Mouse (Mus musculus): ENCODE results near the gene Scn1a.

Scn1a gene

GRCm38 (mm10) chr2:66244013-66244412 is 196.6 kb downstream of the Scn1a start:
- no peak for DNase-seq (ENCODE audit: low read depth, low spot score)

- no peak for DNase-seq (ENCODE audit: low read depth, low spot score)
Measured at GRCm38 (mm10) chr2:66240334-66240733, 200.3 kb downstream of the Scn1a start.

- no peak for DNase-seq (ENCODE audit: low read depth, low spot score)
Measured at GRCm38 (mm10) chr2:66238886-66239285, 201.8 kb downstream of the Scn1a start.

GRCm38 (mm10) chr2:66220954-66221353 is 219.7 kb downstream of the Scn1a start:
- no peak for DNase-seq (ENCODE audit: low read depth, low spot score)

Data from mesoderm, embryonic 11.5 days (tissue).